Mouse (Mus musculus) G1E (cell line): ENCODE measurements around the gene Hmg20b. TPM values are rescaled to one million over a fixed set of nuclear protein-coding genes. Genes with fewer than 3 reads are reported as not detected.

Experiments
- ATAC-seq: 2 replicates; pipeline ENCODE4 v1.8.0; 2016; ENCODE audit warnings: mild to moderate bottlenecking; ENCODE audit not compliant: insufficient number of reproducible peaks, poor library complexity, low FRiP score, severe bottlenecking; ENCODE audit errors: extremely low read depth
- DNase-seq: peaks from one replicate; pipeline ENCODE4 v3.0.0; 2012; ENCODE audit warnings: low spot score
- H3K27me3 ChIP-seq: 2 replicates; pipeline ENCODE4 v1.6.1; 2012; ENCODE audit warnings: mild to moderate bottlenecking, low read length, inconsistent platforms; ENCODE audit not compliant: insufficient read depth
- H3K36me3 ChIP-seq: replicated peaks from 2 replicates; pipeline ENCODE3; 2012; ENCODE audit warnings: mild to moderate bottlenecking, inconsistent platforms
- H3K4me1 ChIP-seq: 2 replicates; pipeline ENCODE4 v1.6.1; 2012; ENCODE audit warnings: low read depth, low read length, inconsistent platforms, mixed read lengths; ENCODE audit not compliant: insufficient read depth
- H3K4me3 ChIP-seq: 2 replicates; pipeline ENCODE4 v1.5.1; 2012; ENCODE audit warnings: low read depth, mild to moderate bottlenecking, inconsistent platforms, low read length, moderate library complexity, mixed read lengths
- H3K9me3 ChIP-seq: replicated peaks from 2 replicates; pipeline ENCODE4 v1.6.1; 2012; ENCODE audit warnings: inconsistent platforms
- CTCF ChIP-seq: IDR thresholded peaks from 2 replicates; pipeline ENCODE4 v1.5.1; 2012; ENCODE audit warnings: low read depth, low read length, inconsistent platforms, mixed read lengths
- GATA1 ChIP-seq: IDR thresholded peaks from 2 replicates; pipeline ENCODE4 v1.6.1; 2012; ENCODE audit warnings: borderline replicate concordance, low read length, inconsistent platforms, mixed read lengths
- GATA2 ChIP-seq: IDR thresholded peaks from 2 replicates; pipeline ENCODE4 v1.6.1; 2012; ENCODE audit warnings: low read depth, low read length, inconsistent platforms, borderline replicate concordance
- POLR2AphosphoS5 ChIP-seq: IDR thresholded peaks from 2 replicates; pipeline ENCODE4 v1.6.1; 2012; ENCODE audit warnings: low read depth, low read length, inconsistent platforms; ENCODE audit not compliant: insufficient replicate concordance
- TAL1 ChIP-seq: conservative IDR thresholded peaks from 2 replicates; pipeline ENCODE4 v1.6.1; 2012; ENCODE audit warnings: low read depth, low read length, inconsistent platforms, mixed read lengths
- polyA plus RNA-seq: library from polyadenylated mRNA; stranded (reverse); fragments of >175 nt; gene quantifications from 2 replicates; pipeline ENCODE4 v1.2.3, GENCODE M21; 2012
- total RNA-seq, 2 experiments: library from RNA; stranded (forward) in 1 of 2; stranded (reverse) in 1 of 2; fragments of 200-1000 nt in 1 of 2; fragments of >200 nt in 1 of 2; fragmentation: Nextera tagmentation in 1 of 2; gene quantifications; 2 replicates each; pipeline ENCODE4 v1.2.3; 2014 to 2017

Gene Hmg20b
- total and polyA plus RNA-seq, 3 experiments, result 21.9 to 142 (median 36.7) TPM

GRCm38 (mm10) chr10:81393456-81394063 is 43.3 kb upstream of the Hmg20b start:
- DNase-seq (no peak), ATAC-seq (no peak)
- Histone ChIP-seq H3K27me3 (peaks cover 15% of the 10 kb centered on the region; the same call in 1 of the 2 replicates), H3K36me3 (peaks cover 43% of the 10 kb centered on the region), H3K4me1 (peaks cover 35% of the 10 kb centered on the region), H3K9me3 (no peaks in the 10 kb centered on the region), H3K4me3 (peak overlapping the region; percentile 44; the same call in 1 of the 2 replicates)
- no peak for TF ChIP-seq POLR2AphosphoS5
- TF ChIP-seq GATA2, result no peak
- no peak for TF ChIP-seq GATA1
- no peak for TF ChIP-seq TAL1
- TF ChIP-seq CTCF, result no peak

DNA sequence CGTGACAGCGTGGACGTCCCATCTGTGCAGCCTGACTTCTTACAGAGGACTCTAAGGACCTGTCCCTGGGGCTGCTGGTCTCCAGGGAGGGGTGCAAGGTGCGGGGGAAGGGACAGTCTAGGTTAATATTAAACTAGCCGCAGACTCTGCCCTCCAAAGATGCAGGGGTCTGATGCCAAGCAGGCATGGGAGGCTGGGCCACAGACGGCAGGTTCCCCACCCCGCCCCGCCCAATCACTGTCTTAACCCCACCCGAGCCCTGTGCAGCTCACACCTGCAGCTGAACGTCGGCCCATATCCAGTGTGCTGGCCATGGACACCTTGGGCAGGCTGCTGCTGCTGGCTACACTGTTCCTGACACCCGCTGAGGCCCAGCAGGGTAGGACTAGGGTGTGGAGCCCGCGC is 42.5 kb upstream of the Hmg20b start, which contains the start of gene Smim24:
TSS of gene Smim24 (plus strand) at position 271 of the 405 bp plus-strand sequence.
- H3K27me3 ChIP-seq, result peaks cover 13% of the 10 kb centered on the region; the same call in 1 of the 2 replicates
- DNase-seq (no peak), ATAC-seq (no peak)
- peaks cover 51% of the 10 kb centered on the region for H3K36me3 ChIP-seq
- peaks cover 40% of the 10 kb centered on the region for H3K4me1 ChIP-seq
- no peaks in the 10 kb centered on the region for H3K9me3 ChIP-seq
- peak within 1 kb of the TSS; percentile 44; the same call in 1 of the 2 replicates for H3K4me3 ChIP-seq
- TF ChIP-seq GATA1 (no peak), POLR2AphosphoS5 (no peak), GATA2 (no peak), TAL1 (no peak), CTCF (no peak)

GRCm38 (mm10) chr10:81392270-81392669 is 42.0 kb upstream of the Hmg20b start:
- ATAC-seq (no peak), DNase-seq (no peak)
- Histone ChIP-seq H3K27me3 (peaks cover 8% of the 10 kb centered on the region; the same call in 1 of the 2 replicates), H3K4me1 (peaks cover 45% of the 10 kb centered on the region), H3K36me3 (peaks cover 56% of the 10 kb centered on the region), H3K9me3 (no peaks in the 10 kb centered on the region), H3K4me3 (no peak overlapping the region)
- TF ChIP-seq POLR2AphosphoS5, result no peak
- no peak for TF ChIP-seq GATA2

DNA sequence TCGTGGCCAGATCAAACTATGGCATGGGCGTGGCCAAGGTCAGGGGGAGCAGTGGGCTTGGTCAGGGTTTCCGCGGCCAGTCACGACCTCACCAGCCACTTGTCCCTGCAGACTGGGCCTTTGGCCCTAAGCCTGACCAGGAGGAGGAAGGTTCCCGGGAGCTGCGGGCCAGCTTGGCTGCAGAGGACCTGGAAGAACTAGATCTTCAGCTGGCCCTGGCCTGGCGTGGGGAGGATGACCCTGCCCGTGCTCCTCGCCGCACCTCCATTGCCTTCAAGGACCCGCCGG is 40.3 kb upstream of the Hmg20b start:
- H3K27me3 ChIP-seq, result peaks cover 2% of the 10 kb centered on the region; the same call in 1 of the 2 replicates
- no peak overlapping the region for H3K4me3 ChIP-seq
- no peaks in the 10 kb centered on the region for H3K9me3 ChIP-seq
- DNase-seq (no peak), ATAC-seq (no peak)
- H3K36me3 ChIP-seq, result peaks cover 72% of the 10 kb centered on the region
- TF ChIP-seq GATA2 (no peak), TAL1 (no peak), POLR2AphosphoS5 (no peak), CTCF (no peak), GATA1 (no peak)
- peaks cover 62% of the 10 kb centered on the region for H3K4me1 ChIP-seq

- Histone ChIP-seq H3K27me3 (peaks cover 2% of the 10 kb centered on the region; the same call in 1 of the 2 replicates), H3K4me3 (no peak overlapping the region), H3K9me3 (no peaks in the 10 kb centered on the region), H3K4me1 (peaks cover 68% of the 10 kb centered on the region), H3K36me3 (peaks cover 77% of the 10 kb centered on the region)
- peak; percentile 74 for DNase-seq
- peak; percentile 54 for ATAC-seq
- no peak for TF ChIP-seq GATA1
- TF ChIP-seq CTCF, result peak; percentile 99
Measured at GRCm38 (mm10) chr10:81389801-81390677, 39.8 kb upstream of the Hmg20b start.

DNA sequence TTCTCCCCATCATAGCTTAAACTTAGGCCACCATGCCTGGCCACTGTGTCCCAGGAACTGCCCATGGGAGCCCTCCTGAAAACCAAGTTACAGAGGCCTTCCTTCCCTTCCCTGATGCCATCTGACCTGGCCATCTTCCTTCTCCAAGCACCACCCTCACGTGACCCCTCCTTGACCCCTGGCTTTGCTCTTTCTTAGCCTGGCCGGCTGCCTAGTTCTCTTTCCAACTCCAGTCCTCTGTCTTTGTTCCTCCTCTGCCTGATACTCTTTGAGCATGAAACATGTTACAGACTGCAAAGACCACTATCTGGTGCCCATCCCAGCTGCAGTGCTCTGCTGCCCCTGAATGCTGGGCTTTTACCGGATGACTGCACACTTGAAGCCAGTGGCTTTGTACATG is 39.1 kb upstream of the Hmg20b start:
- ATAC-seq (no peak), DNase-seq (no peak)

More for the DNA sequence above, 39.1 kb upstream of the Hmg20b start:
- H3K36me3 ChIP-seq, result peaks cover 75% of the 10 kb centered on the region
- no peak overlapping the region for H3K4me3 ChIP-seq
- TF ChIP-seq GATA1 (no peak), POLR2AphosphoS5 (no peak), TAL1 (no peak), CTCF (no peak)
- H3K4me1 ChIP-seq, result peaks cover 70% of the 10 kb centered on the region
- no peaks in the 10 kb centered on the region for H3K9me3 ChIP-seq
- peaks cover 2% of the 10 kb centered on the region; the same call in 1 of the 2 replicates for H3K27me3 ChIP-seq
